Mouse (Mus musculus): ENCODE results near the gene Krt26.

Krt26 gene

DNA sequence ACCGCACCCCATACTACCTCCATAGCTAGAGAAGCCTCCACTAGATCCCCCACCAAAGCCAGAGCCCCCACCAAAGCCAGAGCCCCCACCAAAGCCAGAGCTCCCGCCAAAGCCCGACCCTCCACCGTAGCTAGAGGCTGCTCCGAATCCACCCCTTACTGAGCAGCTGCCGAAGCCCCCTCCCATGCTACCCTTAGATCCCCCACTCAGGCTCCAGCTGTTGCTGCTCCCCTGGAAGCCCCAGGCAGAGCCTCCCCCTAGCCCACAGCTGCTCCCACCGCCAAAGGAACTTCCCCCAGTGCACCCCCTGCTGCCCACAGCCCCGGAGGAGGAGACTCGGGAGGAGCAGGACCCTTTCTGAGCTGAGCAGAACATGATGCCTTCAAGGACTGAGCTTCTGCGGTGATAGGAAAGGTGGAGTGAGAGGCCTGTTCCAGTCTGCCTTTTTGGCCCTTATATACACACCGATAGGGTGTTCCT lies 52.9 kb downstream of the Krt26 start, which contains the start of gene Krt24:
Gene Krt24, minus strand, starts transcription at position 430 of the 480 bp plus-strand sequence.
- no peak for DNase-seq (ENCODE audit: low spot score in 2 of 2)

DNA sequence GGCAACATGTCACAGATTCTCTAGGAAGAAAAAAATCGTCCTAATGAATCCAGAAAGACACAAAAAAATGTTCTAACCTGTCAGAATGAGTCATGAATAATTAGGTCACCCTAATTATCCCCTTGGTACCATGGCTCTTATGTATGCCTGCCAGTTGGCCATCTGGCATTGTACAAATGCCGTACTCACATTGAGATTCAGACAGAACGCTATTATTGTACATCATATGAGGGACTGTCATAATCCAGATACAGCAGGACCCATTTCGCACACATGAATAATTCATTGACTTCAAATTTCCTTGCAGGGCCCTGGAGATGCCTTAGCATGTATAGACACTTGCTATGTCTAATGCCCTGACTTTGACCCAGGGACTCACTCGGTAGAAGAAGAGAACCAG lies 53.8 kb downstream of the Krt26 start:
- DNase-seq (ENCODE audit: low spot score in 2 of 2) = no peak

DNA sequence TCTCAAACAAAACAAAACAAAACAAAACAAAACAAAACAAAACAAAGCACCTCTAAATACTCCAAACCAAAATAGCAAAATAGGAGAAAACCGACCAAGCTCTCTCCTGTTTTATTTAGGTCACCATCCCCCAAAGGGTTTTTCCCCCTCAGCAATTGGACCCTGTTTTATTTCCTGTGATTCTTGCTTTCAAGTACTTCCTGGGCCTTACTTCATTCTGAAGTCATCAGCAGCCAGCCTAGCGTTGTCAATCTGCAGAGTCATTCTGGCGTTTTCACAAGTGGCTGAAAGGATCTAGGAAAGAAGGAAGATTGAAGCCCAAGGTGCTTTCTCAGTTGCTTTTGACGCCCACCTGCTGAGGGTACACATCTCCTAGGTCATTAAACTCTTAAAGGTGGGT lies 54.4 kb downstream of the Krt26 start:
- DNase-seq (ENCODE audit: low spot score in 2 of 2) = no peak

DNA sequence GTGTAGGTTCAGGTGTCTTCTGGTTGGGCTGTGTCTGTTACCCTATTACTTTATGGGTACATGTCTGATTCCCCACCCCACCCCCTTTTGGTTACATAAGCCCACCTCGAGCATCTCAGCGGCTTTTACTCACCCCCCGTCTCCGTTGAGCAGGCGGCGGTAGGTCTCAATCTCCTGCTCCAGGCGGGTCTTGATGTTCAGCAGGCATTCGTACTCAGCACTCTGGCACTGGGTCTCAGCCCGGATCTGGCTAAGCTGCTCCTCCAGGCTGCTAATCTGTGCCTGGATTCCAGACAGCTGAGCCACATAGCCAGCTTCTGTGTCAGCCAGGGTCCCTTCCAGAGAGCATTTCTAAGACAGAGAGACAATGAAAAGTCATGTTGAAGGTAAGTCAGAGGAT lies 56.6 kb downstream of the Krt26 start:
- DNase-seq (ENCODE audit: low spot score in 2 of 2) = no peak

DNA sequence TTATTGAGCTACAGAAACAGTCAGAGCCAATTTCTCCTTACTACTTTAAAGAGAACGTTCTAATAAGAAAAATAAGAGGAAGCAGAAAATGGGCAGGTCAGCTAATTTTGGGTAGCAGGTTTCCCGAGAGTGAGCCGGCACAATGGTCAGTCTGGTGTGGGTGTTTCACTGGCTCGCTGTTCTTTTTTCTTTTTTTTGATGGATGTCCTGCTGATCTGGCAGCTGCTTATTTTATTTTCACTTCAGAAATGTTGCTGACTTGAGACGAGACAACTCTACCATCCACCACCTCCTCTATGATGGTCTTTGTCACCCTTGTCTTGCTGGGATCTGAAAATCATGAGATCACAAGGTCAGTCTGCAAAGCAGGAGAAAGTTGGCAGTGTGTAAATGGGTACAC lies 57.8 kb downstream of the Krt26 start:
- no peak for DNase-seq (ENCODE audit: low spot score in 2 of 2)

Data from urinary bladder, adult 18-20 months (tissue).